Mouse (Mus musculus) liver, postnatal 0 days (tissue): Measurements from ENCODE around the gene Sema3f. TPM values are rescaled to one million over a fixed set of nuclear protein-coding genes. Genes with fewer than 3 reads are reported as not detected.

Experiments used
- ATAC-seq: fragments of 200-750 bp; cut with Nextera tagmentation; 2 replicates; pipeline ENCODE4 v1.8.0; 2017; ENCODE audit warnings: mild to moderate bottlenecking, moderate library complexity
- DNase-seq: peaks from one replicate; pipeline ENCODE4 v3.0.0-alpha.2; 2016
- H3K27ac ChIP-seq: fragments of 300-500 bp; sonication (generic); 2 replicates; pipeline ENCODE4 v1.5.1; 2014; ENCODE audit warnings: antibody characterized with exemption, moderate library complexity, mild to moderate bottlenecking, low read depth
- H3K27me3 ChIP-seq: fragments of 300-500 bp; sonication (generic); 2 replicates; pipeline ENCODE4 v1.6.1; 2014; ENCODE audit warnings: low read length, control low read depth, mixed read lengths; ENCODE audit not compliant: insufficient read depth
- H3K36me3 ChIP-seq: fragments of 300-500 bp; sonication (generic); replicated peaks from 2 replicates; pipeline ENCODE4 v1.6.1; 2014; ENCODE audit warnings: mild to moderate bottlenecking, control low read depth, low read length, moderate library complexity, mixed read lengths; ENCODE audit not compliant: insufficient read depth
- H3K4me1 ChIP-seq: fragments of 300-500 bp; sonication (generic); 2 replicates; pipeline ENCODE4 v1.6.1; 2014; ENCODE audit warnings: antibody characterized with exemption, mild to moderate bottlenecking, control low read depth; ENCODE audit not compliant: insufficient read depth
- H3K4me2 ChIP-seq: fragments of 300-500 bp; sonication (generic); 2 replicates; pipeline ENCODE4 v1.6.1; 2014; ENCODE audit warnings: low read depth, mild to moderate bottlenecking, low read length, moderate library complexity, mixed read lengths
- H3K4me3 ChIP-seq: fragments of 300-500 bp; sonication (generic); 2 replicates; pipeline ENCODE4 v1.5.1; 2014; ENCODE audit warnings: low read depth, low read length
- H3K9ac ChIP-seq: fragments of 300-500 bp; sonication (generic); replicated peaks from 2 replicates; pipeline ENCODE4 v1.6.1; 2014; ENCODE audit warnings: mild to moderate bottlenecking, moderate library complexity
- H3K9me3 ChIP-seq: fragments of 300-500 bp; sonication (generic); 2 replicates; pipeline ENCODE4 v1.6.1; 2016; ENCODE audit warnings: mild to moderate bottlenecking, control low read depth, low read length, mixed read lengths
- CTCF ChIP-seq: sonication (generic); IDR thresholded peaks from 2 replicates; pipeline ENCODE4 v1.5.1; 2016; ENCODE audit warnings: antibody characterized with exemption, low read depth
- EP300 ChIP-seq: IDR thresholded peaks from 2 replicates; pipeline ENCODE4 v1.6.1; 2016; ENCODE audit warnings: antibody characterized with exemption, low read depth, mild to moderate bottlenecking
- WGBS: fragments of 180-500 bp; shearing (Covaris S2); extraction: QIAGEN DNeasy Blood & Tissue Kit; methylation state at CpG from one replicate; pipeline ENCODE4 v1.1.7; 2014; ENCODE audit not compliant: insufficient replicate concordance; 5-methylcytosine and 5-hydroxymethylcytosine counted together
- polyA plus RNA-seq: library from polyadenylated mRNA; unstranded; fragments of >200 nt; fragmentation: Nextera tagmentation; extraction: Ambion mirVana; gene quantifications from 2 replicates; pipeline ENCODE4 v1.2.1, GENCODE M21; 2015

The Sema3f gene
- polyA plus RNA-seq, 1 experiment from 2014 or later, result 0.76 TPM

DNA sequence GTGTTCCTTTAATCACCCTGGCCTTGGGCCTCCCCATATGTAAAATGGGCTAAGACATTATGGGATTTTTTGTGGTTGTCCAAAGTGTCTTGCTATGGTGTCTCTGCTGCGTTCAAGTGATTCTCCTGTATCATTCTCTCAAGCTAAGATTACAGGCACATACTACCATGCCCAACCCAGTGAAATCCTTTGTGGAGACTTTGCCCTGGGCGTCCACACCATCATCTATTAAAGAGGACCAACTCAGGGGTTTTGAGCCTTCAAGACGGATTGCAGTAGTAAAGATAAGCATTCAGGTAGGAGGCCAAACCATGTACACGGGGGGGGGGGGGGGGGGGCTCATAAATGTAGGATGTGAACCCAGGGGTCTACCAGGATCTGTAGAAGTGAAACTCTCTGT lies 55.7 kb downstream of the Sema3f start:
- 74% methylated on average over 4 of the region's 4 CpGs for WGBS

DNA sequence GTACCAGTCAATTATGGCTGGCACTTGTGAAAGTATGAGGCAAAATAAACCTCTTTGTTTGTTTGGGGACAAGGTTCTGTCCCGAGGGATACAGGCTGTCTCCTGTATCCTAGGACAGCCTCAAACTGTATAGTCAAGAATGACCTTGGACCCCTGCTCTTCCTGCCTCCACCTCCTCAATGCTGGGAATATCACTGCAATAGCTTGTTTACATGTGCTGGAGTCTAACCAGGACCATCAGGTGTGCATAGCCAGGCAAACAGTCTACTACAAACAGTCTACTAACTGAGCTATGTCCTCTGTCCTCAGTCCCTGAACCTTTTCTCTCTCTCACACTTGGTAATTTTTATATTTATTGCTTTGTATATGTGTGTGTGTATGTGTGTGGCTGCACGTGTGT lies 56.8 kb downstream of the Sema3f start:
- H3K9me3 ChIP-seq, result no peaks in the 10 kb centered on the region
- peak; percentile 72 for ATAC-seq
- TF ChIP-seq CTCF, result no peak
- peak; percentile 77 for TF ChIP-seq EP300
- H3K4me1 ChIP-seq, result 0 out of 2 replicates have a peak, but pooled peaks cover 3% of the 10 kb centered on the region
- peaks cover 26% of the 10 kb centered on the region for H3K36me3 ChIP-seq
- H3K4me2 ChIP-seq, result no peak overlapping the region
- H3K4me3 ChIP-seq, result no peak overlapping the region
- DNase-seq, result no peak
- peak overlapping the region; percentile 78 for H3K27ac ChIP-seq
- WGBS, result 57% methylated on average over 2 of the region's 2 CpGs
- H3K27me3 ChIP-seq, result no peaks in the 10 kb centered on the region
- H3K9ac ChIP-seq, result no peak overlapping the region

More for the DNA sequence above, 55.7 kb downstream of the Sema3f start:
- Histone ChIP-seq H3K36me3 (peaks cover 26% of the 10 kb centered on the region), H3K9me3 (no peaks in the 10 kb centered on the region), H3K4me2 (no peak overlapping the region), H3K27me3 (no peaks in the 10 kb centered on the region), H3K9ac (no peak overlapping the region), H3K27ac (0 out of 2 replicates have a peak overlapping the region, but pooled peaks have one; percentile 78), H3K4me3 (no peak overlapping the region), H3K4me1 (peaks cover 3% of the 10 kb centered on the region; the same call in 1 of the 2 replicates)
- TF ChIP-seq CTCF (no peak), EP300 (no peak)
- ATAC-seq, result no peak
- DNase-seq, result no peak

DNA sequence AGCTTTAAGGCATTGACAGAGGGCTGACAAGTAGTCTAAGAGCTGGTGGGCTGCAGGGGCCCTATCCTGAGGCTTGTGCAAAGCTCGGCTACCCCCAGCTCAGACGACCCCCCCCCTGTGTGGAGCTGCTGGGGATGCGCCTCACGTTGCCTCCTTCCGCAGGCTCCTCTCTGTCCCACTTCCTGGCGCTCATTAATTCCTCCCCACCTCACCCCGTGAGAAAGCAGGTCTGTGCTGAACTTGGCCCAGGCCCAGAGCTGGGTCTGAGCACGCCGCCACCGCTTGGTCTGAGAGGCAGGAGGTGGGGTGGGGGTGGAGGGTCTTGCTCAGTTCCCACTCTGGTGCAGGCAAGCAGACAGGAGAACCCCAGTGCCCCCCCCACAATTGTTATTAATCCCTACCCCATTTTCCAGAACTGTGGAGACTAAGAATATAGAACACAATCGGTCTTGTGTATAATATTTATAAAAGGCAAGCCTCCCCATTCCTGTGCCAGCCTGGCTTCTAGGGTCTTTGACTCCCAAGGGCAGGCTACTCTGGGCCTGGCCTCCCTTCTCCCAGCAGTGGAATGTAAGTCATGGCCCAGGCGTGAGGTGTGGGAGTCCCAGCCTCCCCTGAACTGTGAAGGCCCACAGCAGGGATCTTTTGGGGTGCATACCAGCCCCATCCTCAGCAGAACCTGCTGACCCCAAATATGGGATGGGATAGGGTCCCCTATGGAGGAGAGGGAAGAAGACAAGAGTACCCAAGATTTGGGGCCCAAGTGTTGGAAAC lies 59.4 kb downstream of the Sema3f start:
- H3K9me3 ChIP-seq, result no peaks in the 10 kb centered on the region
- no peaks in the 10 kb centered on the region for H3K27me3 ChIP-seq
- no peak overlapping the region for H3K4me3 ChIP-seq
- H3K27ac ChIP-seq, result peak overlapping the region; percentile 16; the same call in 1 of the 2 replicates
- peaks cover 16% of the 10 kb centered on the region; the same call in 1 of the 2 replicates for H3K36me3 ChIP-seq
- TF ChIP-seq CTCF, result no peak
- no peak for TF ChIP-seq EP300
- H3K4me2 ChIP-seq, result no peak overlapping the region
- no peaks in the 10 kb centered on the region for H3K4me1 ChIP-seq
- H3K9ac ChIP-seq, result no peak overlapping the region
- 58% methylated on average over 12 of the region's 12 CpGs for WGBS
- DNase-seq, result no peak
- no peak for ATAC-seq

DNA sequence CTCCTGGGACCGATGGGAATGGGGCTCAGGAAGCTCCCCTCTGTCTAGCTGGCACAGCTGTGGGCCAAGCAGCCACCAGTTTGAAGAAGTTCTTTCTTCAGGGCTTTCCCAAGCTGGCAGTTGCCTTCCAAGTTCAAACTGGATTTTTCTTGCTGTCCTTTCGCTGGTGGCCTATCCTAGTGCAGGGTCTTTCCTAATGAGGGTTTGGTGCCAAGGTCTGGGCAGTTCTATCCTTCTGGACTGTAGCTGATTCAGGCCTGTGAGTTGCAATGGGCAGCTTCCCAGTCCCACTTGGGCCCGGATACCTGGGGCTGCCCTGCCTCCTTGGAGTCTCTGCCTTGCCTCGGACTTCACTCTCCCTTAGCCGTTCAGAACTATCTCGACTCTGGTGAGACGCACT lies 60.0 kb downstream of the Sema3f start:
- ATAC-seq (no peak), DNase-seq (no peak)
- TF ChIP-seq CTCF, result no peak
- TF ChIP-seq EP300, result no peak
- Histone ChIP-seq H3K27ac (no peak overlapping the region), H3K9ac (no peak overlapping the region), H3K4me3 (no peak overlapping the region), H3K9me3 (no peaks in the 10 kb centered on the region), H3K36me3 (peaks cover 12% of the 10 kb centered on the region; the same call in 1 of the 2 replicates), H3K4me1 (no peaks in the 10 kb centered on the region), H3K27me3 (no peaks in the 10 kb centered on the region), H3K4me2 (no peak overlapping the region)
- WGBS, result 64% methylated on average over 7 of the region's 7 CpGs

DNA sequence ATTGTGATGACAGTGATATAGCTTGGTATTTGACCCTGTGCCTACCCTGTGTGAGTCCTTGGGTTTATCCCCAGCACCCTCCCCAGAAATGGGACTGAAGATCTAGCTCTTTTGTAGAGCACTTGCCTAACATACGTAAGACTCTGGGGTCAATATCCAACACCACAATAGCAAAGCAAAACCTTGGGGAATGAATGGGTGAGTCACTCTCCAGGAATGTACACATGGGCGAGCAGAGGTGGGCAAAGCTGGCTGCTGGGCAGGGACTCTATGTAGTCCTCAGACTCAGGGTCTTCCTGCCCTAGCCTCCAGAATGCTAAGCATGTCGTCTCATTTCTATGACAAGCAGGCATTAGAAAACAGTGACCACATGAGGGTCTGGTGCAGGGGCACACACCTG lies 61.5 kb downstream of the Sema3f start:
- ATAC-seq (no peak), DNase-seq (no peak)
- Histone ChIP-seq H3K9ac (no peak overlapping the region), H3K27ac (no peak overlapping the region), H3K4me1 (peaks cover 5% of the 10 kb centered on the region; the same call in 1 of the 2 replicates), H3K4me2 (no peak overlapping the region), H3K27me3 (no peaks in the 10 kb centered on the region), H3K36me3 (peaks cover 10% of the 10 kb centered on the region; the same call in 1 of the 2 replicates), H3K4me3 (no peak overlapping the region), H3K9me3 (no peaks in the 10 kb centered on the region)
- 46% methylated on average over 3 of the region's 3 CpGs for WGBS
- no peak for TF ChIP-seq EP300
- TF ChIP-seq CTCF, result no peak

DNA sequence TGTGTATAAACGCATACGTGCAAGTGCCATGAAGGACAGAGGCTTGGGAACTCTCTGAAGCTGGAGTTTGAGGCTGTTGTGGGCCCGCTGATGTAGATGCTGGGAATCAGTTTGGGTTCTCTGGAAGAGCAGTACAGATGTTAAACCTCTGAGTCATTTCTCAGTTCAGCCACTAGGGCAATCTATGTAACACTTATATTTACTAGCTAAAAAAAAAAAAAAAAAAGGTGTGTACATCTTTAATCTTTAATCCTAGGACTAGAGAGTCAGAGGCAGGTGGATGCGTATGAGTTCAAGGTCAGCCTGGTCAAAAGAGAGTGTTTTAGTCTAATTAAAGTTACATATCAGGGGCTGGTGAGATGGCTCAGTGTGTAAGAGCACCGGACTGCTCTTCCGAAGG lies 63.3 kb downstream of the Sema3f start:
- no peak overlapping the region for H3K27ac ChIP-seq
- no peak overlapping the region for H3K4me2 ChIP-seq
- TF ChIP-seq EP300 (no peak), CTCF (peak; percentile 14; the same call in 1 of the 2 replicates)
- H3K4me1 ChIP-seq, result peaks cover 6% of the 10 kb centered on the region; the same call in 1 of the 2 replicates
- H3K36me3 ChIP-seq, result peaks cover 7% of the 10 kb centered on the region; the same call in 1 of the 2 replicates
- H3K9me3 ChIP-seq, result no peaks in the 10 kb centered on the region
- DNase-seq (no peak), ATAC-seq (no peak)
- H3K27me3 ChIP-seq, result no peaks in the 10 kb centered on the region
- WGBS, result 80% methylated on average over 6 of the region's 6 CpGs
- no peak overlapping the region for H3K4me3 ChIP-seq
- H3K9ac ChIP-seq, result no peak overlapping the region
